Mouse (Mus musculus): ENCODE measurements around the gene Cfd.

DNA sequence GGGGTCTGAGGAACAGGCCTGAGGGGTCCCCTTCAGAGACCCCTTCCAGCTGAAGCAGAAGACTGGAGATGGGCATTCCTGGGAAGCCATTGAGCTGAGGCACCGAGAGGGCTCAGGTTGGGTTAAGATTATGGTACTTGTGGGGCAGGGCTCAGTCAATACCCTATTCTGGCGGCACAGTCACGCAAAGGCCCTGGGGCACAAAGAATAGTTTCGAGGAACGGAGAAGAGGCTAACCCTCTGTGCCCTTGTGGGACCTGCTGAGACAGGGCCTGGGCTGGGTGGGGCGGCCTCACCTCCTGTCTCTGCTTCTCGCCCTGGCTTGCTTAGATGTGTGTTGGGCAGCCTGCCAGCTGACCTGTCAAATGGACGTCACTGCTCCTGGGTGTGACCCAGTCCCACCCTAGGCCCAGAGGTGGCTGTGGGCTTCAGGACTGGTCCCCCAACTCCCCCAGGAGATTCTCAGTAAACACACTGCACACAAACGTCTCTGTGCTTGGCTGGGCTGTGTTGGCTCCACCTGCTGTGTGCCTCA, 42.6 kb downstream of the Cfd start:
- TF ChIP-seq CTCF (IDR thresholded peaks at IDR 0.05; ENCODE audit: low read depth) = no peak
- TF ChIP-seq EP300 (IDR thresholded peaks at IDR 0.05; ENCODE audit: low read depth) = no peak
